Mouse (Mus musculus) megakaryocyte, embryonic 14.5 days (primary cell): Measurements from ENCODE around the gene Inpp5k. TPM values are rescaled to one million over a fixed set of nuclear protein-coding genes. Genes with fewer than 3 reads are reported as not detected.

ENCODE experiments used
- H3K27me3 ChIP-seq: replicated peaks from 2 replicates; pipeline ENCODE3; 2012; ENCODE audit warnings: inconsistent platforms
- H3K36me3 ChIP-seq: replicated peaks from 2 replicates; pipeline ENCODE3; 2012; ENCODE audit warnings: low read length, inconsistent platforms, mixed read lengths
- H3K4me1 ChIP-seq: 2 replicates; pipeline ENCODE4 v1.6.1; 2012; ENCODE audit warnings: inconsistent platforms
- H3K4me3 ChIP-seq: replicated peaks from 2 replicates; pipeline ENCODE3; 2012; ENCODE audit warnings: moderate library complexity, mild to moderate bottlenecking, inconsistent platforms
- H3K9me3 ChIP-seq: 2 replicates; pipeline ENCODE4 v1.6.1; 2012; ENCODE audit warnings: inconsistent platforms
- FLI1 ChIP-seq: IDR thresholded peaks from 2 replicates; pipeline ENCODE4 v1.6.1; 2012; ENCODE audit warnings: low read length, inconsistent platforms, mixed read lengths
- GATA1 ChIP-seq: IDR thresholded peaks from 3 replicates; pipeline ENCODE4 v1.6.1; 2012; ENCODE audit warnings: mixed read lengths, low read length, inconsistent platforms, borderline replicate concordance
- polyA plus RNA-seq: library from polyadenylated mRNA; stranded (reverse); fragments of >175 nt; gene quantifications from 2 replicates; pipeline ENCODE4 v1.2.3, GENCODE M21; 2012; ENCODE audit warnings: low replicate concordance; ENCODE audit not compliant: insufficient read depth

Inpp5k gene
- polyA plus RNA-seq, 1 experiment = 43.3 TPM

DNA sequence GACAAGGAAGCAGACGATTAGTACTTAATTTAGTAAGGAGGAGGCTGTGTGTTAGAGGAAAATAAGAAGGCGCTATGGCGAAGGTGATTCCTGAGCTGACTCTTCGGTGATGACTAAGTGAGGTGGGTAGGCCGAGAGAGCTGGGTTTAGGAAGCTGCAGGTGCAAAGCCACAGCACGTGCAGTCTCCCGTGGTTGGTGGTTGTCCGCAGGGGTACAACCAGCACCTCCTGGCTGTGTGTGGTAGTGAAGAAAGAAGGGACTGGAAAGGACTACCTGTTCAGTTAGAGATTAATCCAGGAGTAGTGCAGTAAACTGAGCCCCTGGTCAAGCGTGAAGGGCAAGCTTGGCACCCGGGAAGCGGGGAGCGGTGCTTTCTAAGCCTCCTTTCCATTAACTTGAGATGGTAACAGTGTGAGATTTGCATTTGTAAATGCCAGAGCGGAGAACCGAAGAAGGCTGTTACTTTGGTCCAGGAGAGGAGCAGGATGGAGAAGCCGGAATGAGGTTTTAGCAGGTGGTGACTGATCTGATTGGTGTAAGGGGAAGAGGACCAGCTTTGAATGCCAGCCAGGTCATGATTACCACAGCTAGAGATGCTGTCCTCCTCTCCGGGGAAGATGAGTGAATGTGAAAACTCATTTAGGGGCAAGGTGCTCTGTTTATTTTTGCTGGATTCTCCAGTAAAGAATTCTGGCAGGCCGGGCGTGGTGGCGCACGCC, 21.6 kb downstream of the Inpp5k start:
- peak overlapping the region; percentile 100 for H3K4me3 ChIP-seq
- H3K9me3 ChIP-seq = no peaks in the 10 kb centered on the region
- peaks cover 19% of the 10 kb centered on the region for H3K36me3 ChIP-seq
- TF ChIP-seq GATA1 (no peak), FLI1 (no peak)
- no peaks in the 10 kb centered on the region for H3K27me3 ChIP-seq
- H3K4me1 ChIP-seq = peaks cover 91% of the 10 kb centered on the region

DNA sequence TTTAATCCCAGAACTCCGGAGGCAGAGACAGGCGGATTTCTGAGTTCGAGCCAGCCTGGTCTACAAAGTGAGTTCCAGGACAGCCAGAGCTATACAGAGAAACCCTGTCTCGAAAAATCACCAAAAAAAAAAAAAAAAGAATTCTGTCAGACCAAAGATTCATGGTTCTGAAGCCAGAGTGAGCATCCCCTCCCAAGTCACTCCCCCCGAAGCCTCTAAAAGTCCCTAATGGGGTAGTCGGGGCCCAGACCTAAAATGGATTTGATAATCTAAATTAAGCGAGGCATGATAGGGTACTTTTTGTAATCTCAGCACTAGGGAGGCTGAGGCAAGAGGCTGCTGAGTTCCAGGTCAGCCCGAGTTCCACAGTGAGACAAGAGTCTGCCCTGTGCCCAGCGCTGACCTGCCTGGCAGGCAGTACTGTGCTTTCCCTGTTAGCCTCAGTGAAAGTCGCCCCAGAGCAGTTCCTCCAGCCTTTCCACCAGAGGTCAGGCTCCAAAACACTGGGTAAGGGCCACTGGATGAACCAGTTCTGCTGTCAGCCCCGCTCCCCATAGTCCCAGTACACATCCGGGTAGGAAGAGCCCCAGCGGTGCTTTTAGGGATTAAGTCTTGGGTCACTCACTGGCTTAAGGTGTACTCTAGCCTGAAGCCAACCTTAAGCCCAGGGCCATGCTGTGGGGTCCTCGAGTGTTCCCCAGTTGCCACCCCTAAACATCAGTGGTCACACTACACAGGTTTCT, 22.3 kb downstream of the Inpp5k start:
- TF ChIP-seq GATA1 (no peak), FLI1 (no peak)
- Histone ChIP-seq H3K9me3 (no peaks in the 10 kb centered on the region), H3K4me3 (peak overlapping the region; percentile 100), H3K27me3 (no peaks in the 10 kb centered on the region), H3K4me1 (peaks cover 91% of the 10 kb centered on the region), H3K36me3 (peaks cover 19% of the 10 kb centered on the region)

DNA sequence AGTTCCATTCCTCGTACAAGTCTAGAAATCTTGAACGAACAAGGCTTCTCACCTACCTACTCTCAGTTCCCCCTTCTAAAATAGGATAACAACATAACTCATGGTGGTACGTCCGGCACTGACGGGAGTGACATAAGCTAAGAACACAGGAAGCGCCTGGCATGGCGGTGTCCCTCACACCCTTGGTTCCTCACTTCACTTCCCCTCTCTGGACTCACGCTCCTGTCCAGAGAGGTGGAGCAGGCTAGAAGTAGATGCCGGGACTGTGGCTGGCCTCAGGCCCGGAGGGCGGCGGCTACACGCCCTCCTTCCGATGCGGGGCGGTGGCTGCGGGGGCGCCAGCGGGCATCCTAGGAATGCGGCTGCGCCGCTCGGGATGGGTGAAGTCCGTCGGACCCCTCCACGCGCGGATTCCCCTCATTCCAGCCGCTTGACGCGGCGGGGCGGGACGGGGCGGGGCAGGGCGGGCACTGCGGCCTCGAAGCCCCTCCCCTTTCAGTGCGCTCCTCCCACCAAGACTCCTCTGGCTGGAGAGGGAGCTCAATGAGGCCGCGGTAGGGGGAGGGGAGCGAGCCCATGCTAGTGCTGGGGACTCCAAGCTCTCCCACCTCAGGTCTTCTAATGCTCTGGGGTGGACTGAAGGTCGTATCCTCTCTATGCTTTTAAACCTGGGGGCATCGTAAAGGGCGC, 23.1 kb downstream of the Inpp5k start:
- Histone ChIP-seq H3K4me1 (peaks cover 89% of the 10 kb centered on the region), H3K9me3 (no peaks in the 10 kb centered on the region), H3K36me3 (peaks cover 23% of the 10 kb centered on the region), H3K4me3 (peak overlapping the region; percentile 94), H3K27me3 (no peaks in the 10 kb centered on the region)
- TF ChIP-seq GATA1 = no peak
- TF ChIP-seq FLI1 = no peak

DNA sequence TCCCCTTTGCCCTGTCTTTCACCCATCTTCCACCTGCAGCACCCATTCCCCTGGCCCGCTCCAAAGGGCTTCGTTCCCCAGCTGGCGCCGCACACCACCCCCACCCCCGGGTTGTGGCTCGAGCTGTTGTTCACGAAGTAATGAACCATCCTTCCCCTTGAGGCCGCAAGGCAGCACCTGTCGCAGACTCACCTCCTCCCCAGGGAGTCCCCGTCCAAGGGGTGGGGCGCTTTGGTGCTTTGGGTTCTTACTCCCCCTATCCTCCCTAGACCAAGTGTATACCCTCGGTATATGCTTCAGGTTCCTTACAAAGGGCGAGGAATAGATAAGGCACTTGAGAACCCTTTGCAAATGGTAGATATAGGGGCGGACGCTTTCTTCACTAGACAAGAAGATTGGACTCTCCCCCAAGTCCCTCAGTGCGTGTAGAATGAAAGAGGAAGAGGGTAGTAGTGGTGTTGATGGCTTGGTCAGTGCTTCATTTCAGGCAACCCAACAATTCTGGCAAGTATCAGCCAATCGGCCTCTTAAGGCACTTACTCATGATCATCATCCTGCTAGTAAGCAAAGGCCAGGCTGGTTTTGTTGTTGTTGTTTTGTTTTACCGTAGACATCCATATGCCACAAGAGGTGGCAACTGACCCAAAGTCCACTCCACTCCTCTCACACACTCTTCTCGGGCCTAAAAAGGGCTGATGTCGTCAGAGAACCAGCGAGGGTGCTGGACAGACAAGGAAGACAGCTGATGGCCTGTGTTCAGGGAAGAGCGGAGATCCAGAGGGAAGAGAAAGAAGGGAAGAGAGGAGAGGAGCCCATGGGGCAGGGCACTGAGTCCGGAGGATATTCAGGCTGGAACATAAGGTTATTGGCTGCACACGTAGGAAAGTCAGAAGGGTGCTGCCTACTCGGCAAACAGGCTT, 23.9 kb downstream of the Inpp5k start:
- Histone ChIP-seq H3K9me3 (no peaks in the 10 kb centered on the region), H3K4me1 (peaks cover 88% of the 10 kb centered on the region), H3K36me3 (peaks cover 31% of the 10 kb centered on the region), H3K4me3 (peak overlapping the region; percentile 94), H3K27me3 (no peaks in the 10 kb centered on the region)
- no peak for TF ChIP-seq FLI1

DNA sequence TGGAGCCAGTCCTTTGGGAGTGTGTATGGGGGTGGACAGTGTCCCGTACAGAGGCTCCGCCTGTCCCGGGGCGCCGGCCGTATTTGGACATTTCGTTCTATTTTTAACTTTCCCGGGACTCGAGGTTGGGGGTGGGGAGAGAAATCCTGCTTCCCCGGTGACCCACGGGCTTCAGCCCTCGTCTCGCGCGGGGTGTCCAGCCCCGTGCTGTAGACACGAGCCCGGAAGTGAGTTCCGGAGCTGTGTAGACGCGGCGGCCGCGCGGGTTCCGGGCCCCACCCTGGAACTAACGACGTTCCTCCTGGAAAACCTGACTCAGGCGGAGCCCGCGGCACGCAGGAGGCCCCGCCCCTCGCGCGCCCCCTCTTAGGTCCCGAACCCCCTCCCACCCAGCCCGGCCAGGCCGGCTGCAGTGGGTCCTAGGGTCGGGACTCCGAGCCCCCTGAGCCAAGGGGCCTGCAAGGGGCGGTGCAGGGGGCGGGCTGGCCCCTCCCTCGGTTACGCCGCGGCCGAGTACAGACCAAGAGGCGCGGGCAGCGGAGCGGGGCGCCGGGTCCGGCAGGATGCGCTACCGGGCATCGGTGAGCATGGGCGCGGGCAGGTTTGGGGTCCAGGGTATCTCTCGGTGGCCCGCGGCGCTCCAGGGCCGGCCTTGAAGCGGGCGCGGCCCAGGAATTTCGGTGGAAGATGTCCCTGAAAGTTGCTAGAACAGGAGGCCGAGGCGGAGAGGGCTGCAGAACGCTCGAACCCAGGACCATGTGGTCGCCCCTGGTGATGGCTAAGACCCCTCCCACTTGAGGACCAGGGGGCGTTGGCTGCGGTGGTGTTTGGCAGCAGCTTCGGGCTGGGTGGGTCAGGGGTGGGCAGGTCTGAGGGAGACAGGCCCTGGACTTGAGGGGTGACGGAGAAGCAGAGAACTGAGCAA, 25.1 kb downstream of the Inpp5k start:
- Histone ChIP-seq H3K36me3 (peaks cover 40% of the 10 kb centered on the region), H3K27me3 (no peaks in the 10 kb centered on the region), H3K9me3 (no peaks in the 10 kb centered on the region), H3K4me1 (peaks cover 83% of the 10 kb centered on the region), H3K4me3 (peak overlapping the region; percentile 94)
- no peak for TF ChIP-seq GATA1
- TF ChIP-seq FLI1 = no peak

DNA sequence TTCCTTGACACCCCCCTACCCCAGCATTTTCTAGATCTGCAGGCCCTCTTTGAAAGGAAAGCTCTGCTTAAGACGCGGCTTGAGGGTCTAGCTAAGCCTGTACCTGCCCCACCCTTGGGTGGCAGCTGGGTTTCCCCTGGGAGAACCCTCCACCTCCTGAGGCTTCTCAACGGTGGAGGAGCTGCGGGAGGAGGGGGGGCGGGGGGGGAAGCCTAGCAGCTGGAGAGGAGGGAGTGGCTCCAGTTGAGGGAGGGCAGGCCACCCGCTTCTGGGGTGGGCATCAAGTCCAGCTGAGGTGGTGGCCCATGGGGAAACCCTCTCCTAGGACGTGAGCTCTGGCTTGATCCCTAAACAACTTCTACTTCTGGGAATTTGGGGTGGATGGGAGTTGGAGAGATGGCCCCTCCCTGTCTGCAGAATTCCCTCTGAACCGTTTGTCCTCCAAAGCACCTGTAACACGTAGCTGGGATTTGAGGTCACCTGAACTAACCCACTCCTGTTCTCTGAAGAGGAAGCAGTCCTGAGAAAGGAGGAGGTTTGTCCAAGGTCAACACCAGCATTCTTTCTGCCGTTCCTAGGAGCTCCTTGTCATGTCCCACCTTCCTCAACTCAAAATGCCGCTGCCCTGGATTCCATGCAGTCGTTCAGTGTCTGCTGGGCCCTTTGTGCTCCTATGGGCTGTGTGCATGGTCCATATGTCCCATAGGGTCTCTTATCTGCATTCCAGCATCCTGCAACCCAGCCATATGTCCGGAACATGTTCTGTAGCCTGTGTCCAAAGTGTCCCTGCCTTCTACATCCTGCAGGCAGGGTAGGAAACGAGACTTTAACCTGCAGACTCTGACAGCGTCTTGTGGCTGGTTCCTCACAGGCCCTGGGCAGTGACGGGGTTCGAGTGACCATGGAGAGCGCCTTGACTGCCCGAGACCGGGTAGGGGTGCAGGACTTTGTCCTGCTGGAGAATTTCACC, 26.1 kb downstream of the Inpp5k start:
- peaks cover 84% of the 10 kb centered on the region for H3K4me1 ChIP-seq
- H3K36me3 ChIP-seq = peaks cover 51% of the 10 kb centered on the region
- H3K27me3 ChIP-seq = no peaks in the 10 kb centered on the region

DNA sequence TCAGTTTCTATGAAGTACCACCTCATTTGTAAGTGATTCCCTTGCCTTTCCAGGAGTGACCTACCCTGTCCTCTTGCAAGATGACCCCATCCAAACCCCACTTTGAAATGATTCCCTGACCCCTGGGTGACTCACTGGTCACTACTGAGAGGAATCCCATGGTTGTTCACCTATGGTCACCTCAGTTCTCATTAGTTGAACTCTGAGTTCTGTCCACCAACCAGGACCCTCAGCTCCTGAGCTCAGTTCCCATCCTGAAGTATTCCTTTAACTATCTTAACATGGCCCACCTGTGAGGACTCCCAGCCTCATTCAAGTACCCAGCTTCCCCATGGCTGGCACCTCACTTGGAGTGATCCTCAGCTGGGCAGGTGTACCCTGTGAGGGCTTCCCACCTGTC, 27.1 kb downstream of the Inpp5k start:
- Histone ChIP-seq H3K36me3 (peaks cover 60% of the 10 kb centered on the region), H3K9me3 (no peaks in the 10 kb centered on the region), H3K4me3 (no peak overlapping the region), H3K27me3 (no peaks in the 10 kb centered on the region), H3K4me1 (peaks cover 78% of the 10 kb centered on the region)
- TF ChIP-seq GATA1 (no peak), FLI1 (no peak)

More for the DNA sequence above, 26.1 kb downstream of the Inpp5k start:
- TF ChIP-seq GATA1 = no peak
- TF ChIP-seq FLI1 = no peak
- H3K4me3 ChIP-seq = peak overlapping the region; percentile 94
- H3K9me3 ChIP-seq = no peaks in the 10 kb centered on the region
